Mouse (Mus musculus) hindbrain, postnatal 0 days (tissue): ENCODE measurements around the gene Hoxa9. TPM values are rescaled to one million over a fixed set of nuclear protein-coding genes. Genes with fewer than 3 reads are reported as not detected.

Experiments
- ATAC-seq: fragments of 200-750 bp; cut with Nextera tagmentation; 2 replicates; pipeline ENCODE4 v1.8.0; 2017; ENCODE audit warnings: mild to moderate bottlenecking, moderate TSS enrichment, moderate library complexity
- DNase-seq: peaks from one replicate; pipeline ENCODE4 v3.0.0-alpha.2; 2015; ENCODE audit warnings: low spot score
- H3K27ac ChIP-seq: fragments of 300-500 bp; sonication (generic); 2 replicates; pipeline ENCODE4 v1.5.1; 2014; ENCODE audit warnings: mild to moderate bottlenecking
- H3K27me3 ChIP-seq: fragments of 300-500 bp; sonication (generic); 2 replicates; pipeline ENCODE4 v1.6.1; 2014; ENCODE audit warnings: low read length, mixed read lengths; ENCODE audit not compliant: insufficient read depth
- H3K36me3 ChIP-seq: fragments of 300-500 bp; sonication (generic); 2 replicates; pipeline ENCODE4 v1.6.1; 2014; ENCODE audit warnings: low read length, mixed read lengths; ENCODE audit not compliant: insufficient read depth
- H3K4me1 ChIP-seq: fragments of 300-500 bp; sonication (generic); 2 replicates; pipeline ENCODE4 v1.6.1; 2014; ENCODE audit warnings: antibody characterized with exemption, low read length, mixed read lengths; ENCODE audit not compliant: insufficient read depth
- H3K4me2 ChIP-seq: fragments of 300-500 bp; sonication (generic); 2 replicates; pipeline ENCODE4 v1.6.1; 2014; ENCODE audit warnings: low read depth, mild to moderate bottlenecking, low read length, moderate library complexity, mixed read lengths
- H3K4me3 ChIP-seq: fragments of 300-500 bp; sonication (generic); 2 replicates; pipeline ENCODE4 v1.5.1; 2014; ENCODE audit warnings: low read length
- H3K9ac ChIP-seq: fragments of 300-500 bp; sonication (generic); replicated peaks from 2 replicates; pipeline ENCODE4 v1.6.1; 2014; ENCODE audit warnings: mild to moderate bottlenecking, low read length, moderate library complexity, mixed read lengths
- H3K9me3 ChIP-seq: fragments of 300-500 bp; sonication (generic); 2 replicates; pipeline ENCODE4 v1.6.1; 2016; ENCODE audit warnings: low read length, mixed read lengths
- CTCF ChIP-seq: IDR thresholded peaks from 2 replicates; pipeline ENCODE4 v1.5.1; 2016; ENCODE audit warnings: antibody characterized with exemption, control low read depth, low read depth
- WGBS: fragments of 180-500 bp; shearing (Covaris S2); extraction: QIAGEN DNeasy Blood & Tissue Kit; methylation state at CpG from one replicate; pipeline ENCODE4 v1.1.7; 2014; 5-methylcytosine and 5-hydroxymethylcytosine counted together
- polyA plus RNA-seq: library from polyadenylated mRNA; unstranded; fragments of >200 nt; fragmentation: Nextera tagmentation; extraction: Ambion mirVana; gene quantifications from 2 replicates; pipeline ENCODE4 v1.2.1, GENCODE M21; 2015
- total RNA-seq: library from RNA; depleted of rRNA; stranded (reverse); fragments of >200 nt; gene quantifications from 2 replicates; pipeline ENCODE4 v1.2.3, GENCODE M21; 2014

Hoxa9 gene
- total and polyA plus RNA-seq, 2 experiments from 2014 or later, result 0.26 TPM; not detected in 1

GRCm38 (mm10) chr6:52205638-52206621 is 25.0 kb downstream of the Hoxa9 start:
- no peaks in the 10 kb centered on the region for H3K4me1 ChIP-seq
- DNase-seq (no peak), ATAC-seq (no peak)
- no peak overlapping the region for H3K4me3 ChIP-seq
- peak overlapping the region; percentile 38 for H3K27ac ChIP-seq
- no peaks in the 10 kb centered on the region for H3K9me3 ChIP-seq
- TF ChIP-seq CTCF, result no peak
- H3K9ac ChIP-seq, result no peak overlapping the region
- peak overlapping the region; percentile 19 for H3K4me2 ChIP-seq
- peaks cover 87% of the 10 kb centered on the region for H3K27me3 ChIP-seq
- no peaks in the 10 kb centered on the region for H3K36me3 ChIP-seq
- WGBS, result 3% methylated on average over 55 of the region's 55 CpGs

- Histone ChIP-seq H3K36me3 (no peaks in the 10 kb centered on the region), H3K4me3 (no peak overlapping the region), H3K27me3 (peaks cover 87% of the 10 kb centered on the region), H3K27ac (peak overlapping the region; percentile 38; the same call in 1 of the 2 replicates), H3K4me2 (peak overlapping the region; percentile 52; the same call in 1 of the 2 replicates), H3K9ac (no peak overlapping the region), H3K9me3 (no peaks in the 10 kb centered on the region), H3K4me1 (no peaks in the 10 kb centered on the region)
- ATAC-seq, result no peak
- no peak for TF ChIP-seq CTCF
- DNase-seq, result no peak
- WGBS, result 8% methylated on average over 14 of the region's 14 CpGs
Measured at GRCm38 (mm10) chr6:52205221-52205620, 25.7 kb downstream of the Hoxa9 start.

GRCm38 (mm10) chr6:52204050-52204752 is 26.7 kb downstream of the Hoxa9 start, which contains the start of gene Hoxa5:
Gene Hoxa5, minus strand, starts transcription at chr6:52204587.
- WGBS, result under 1% methylated on average over 65 of the region's 65 CpGs
- ATAC-seq (peak; percentile 82), DNase-seq (peak; percentile 83)
- Histone ChIP-seq H3K9me3 (no peaks in the 10 kb centered on the region), H3K9ac (peak within 1 kb of the TSS; percentile 44), H3K27ac (peak within 1 kb of the TSS; percentile 69), H3K36me3 (no peaks in the 10 kb centered on the region), H3K4me1 (no peaks in the 10 kb centered on the region), H3K27me3 (peaks cover 87% of the 10 kb centered on the region), H3K4me2 (peak within 1 kb of the TSS; percentile 52), H3K4me3 (peak within 1 kb of the TSS; percentile 41)
- TF ChIP-seq CTCF, result peak; percentile 67

GRCm38 (mm10) chr6:52203371-52204049 is 27.4 kb downstream of the Hoxa9 start:
- H3K9me3 ChIP-seq, result no peaks in the 10 kb centered on the region
- H3K27me3 ChIP-seq, result peaks cover 87% of the 10 kb centered on the region
- H3K36me3 ChIP-seq, result no peaks in the 10 kb centered on the region
- no peak for TF ChIP-seq CTCF
- H3K4me2 ChIP-seq, result peak overlapping the region; percentile 52
- H3K9ac ChIP-seq, result peak overlapping the region; percentile 44
- ATAC-seq (0 out of 2 replicates have a peak, but pooled peaks have one; percentile 40), DNase-seq (no peak)
- peak overlapping the region; percentile 69 for H3K27ac ChIP-seq
- no peaks in the 10 kb centered on the region for H3K4me1 ChIP-seq
- peak overlapping the region; percentile 41 for H3K4me3 ChIP-seq
- 0% methylated on average over 33 of the region's 46 CpGs for WGBS

- Histone ChIP-seq H3K27ac (no peak overlapping the region), H3K9ac (0 out of 2 replicates have a peak overlapping the region, but pooled peaks have one; percentile 44), H3K9me3 (no peaks in the 10 kb centered on the region), H3K36me3 (no peaks in the 10 kb centered on the region), H3K27me3 (peaks cover 87% of the 10 kb centered on the region), H3K4me3 (peak overlapping the region; percentile 41), H3K4me2 (peak overlapping the region; percentile 52), H3K4me1 (no peaks in the 10 kb centered on the region)
- TF ChIP-seq CTCF, result no peak
- ATAC-seq, result no peak
- WGBS, result under 1% methylated on average over 10 of the region's 10 CpGs
- DNase-seq, result no peak
Measured at GRCm38 (mm10) chr6:52203121-52203370, 27.8 kb downstream of the Hoxa9 start.

- Histone ChIP-seq H3K36me3 (no peaks in the 10 kb centered on the region), H3K9ac (peak overlapping the region; percentile 44; the same call in 1 of the 2 replicates), H3K27me3 (peaks cover 89% of the 10 kb centered on the region), H3K4me3 (peak overlapping the region; percentile 41), H3K4me2 (peak overlapping the region; percentile 52), H3K9me3 (no peaks in the 10 kb centered on the region), H3K27ac (no peak overlapping the region), H3K4me1 (no peaks in the 10 kb centered on the region)
- WGBS, result 5% methylated on average over 22 of the region's 22 CpGs
- no peak for TF ChIP-seq CTCF
- ATAC-seq, result no peak
- no peak for DNase-seq
Measured at GRCm38 (mm10) chr6:52202362-52203120, 28.3 kb downstream of the Hoxa9 start.
